Mouse (Mus musculus): ENCODE data around the gene Zxdc. TPM values are rescaled to one million over a fixed set of nuclear protein-coding genes. Genes with fewer than 3 reads are reported as not detected.

The Zxdc gene
- polyA plus RNA-seq, 1 experiment from 2014 or later = 10.4 TPM

GRCm38 (mm10) chr6:90428380-90428974 lies 59.2 kb downstream of the Zxdc start, which contains the start of gene Cfap100:
Gene Cfap100 (minus strand): TSS chr6:90428797.
- H3K4me1 ChIP-seq (ENCODE audit: control insufficient read depth, insufficient read depth, low read length) = no peaks in the 10 kb centered on the region
- no peak within 1 kb of the TSS for H3K9ac ChIP-seq (replicated peaks; ENCODE audit: low read depth, low read length)
- under 1% methylated on average over 31 of the region's 31 CpGs for WGBS
- H3K27me3 ChIP-seq (ENCODE audit: control insufficient read depth, insufficient read depth, low read length) = peaks cover 6% of the 10 kb centered on the region; the same call in 1 of the 2 replicates
- no peaks in the 10 kb centered on the region for H3K36me3 ChIP-seq (ENCODE audit: control insufficient read depth, insufficient read depth, low read length)
- H3K9me3 ChIP-seq (ENCODE audit: control insufficient read depth, low read depth, low read length) = no peaks in the 10 kb centered on the region
- 0 out of 2 replicates have a peak within 1 kb of the TSS, but pooled peaks have one; percentile 15 for H3K27ac ChIP-seq (ENCODE audit: low read length)
- H3K4me2 ChIP-seq (replicated peaks; ENCODE audit: low read depth, low read length) = peak within 1 kb of the TSS; percentile 85
- peak within 1 kb of the TSS; percentile 39 for H3K4me3 ChIP-seq (ENCODE audit: low read depth, low read length)
- ATAC-seq (ENCODE audit: insufficient number of reproducible peaks, insufficient read depth, low FRiP score, low read depth) = peak; percentile 86; the same call in 1 of the 2 replicates

GRCm38 (mm10) chr6:90429911-90430310 lies 60.6 kb downstream of the Zxdc start:
- WGBS = 74% methylated on average over 14 of the region's 14 CpGs
- H3K27me3 ChIP-seq (ENCODE audit: control insufficient read depth, insufficient read depth, low read length) = peaks cover 6% of the 10 kb centered on the region; the same call in 1 of the 2 replicates

GRCm38 (mm10) chr6:90431487-90431886 lies 62.2 kb downstream of the Zxdc start:
- Histone ChIP-seq H3K4me1 (ENCODE audit: control insufficient read depth, insufficient read depth, low read length) (no peaks in the 10 kb centered on the region), H3K27ac (ENCODE audit: low read length) (no peak overlapping the region), H3K36me3 (ENCODE audit: control insufficient read depth, insufficient read depth, low read length) (no peaks in the 10 kb centered on the region), H3K4me3 (ENCODE audit: low read depth, low read length) (no peak overlapping the region), H3K9me3 (ENCODE audit: control insufficient read depth, low read depth, low read length) (no peaks in the 10 kb centered on the region), H3K27me3 (ENCODE audit: control insufficient read depth, insufficient read depth, low read length) (peaks cover 6% of the 10 kb centered on the region; the same call in 1 of the 2 replicates), H3K9ac (replicated peaks; ENCODE audit: low read depth, low read length) (no peak overlapping the region), H3K4me2 (replicated peaks; ENCODE audit: low read depth, low read length) (no peak overlapping the region)
- 75% methylated on average over 2 of the region's 2 CpGs for WGBS
- ATAC-seq (ENCODE audit: insufficient number of reproducible peaks, insufficient read depth, low FRiP score, low read depth) = no peak

More at GRCm38 (mm10) chr6:90429911-90430310, 60.6 kb downstream of the Zxdc start:
- no peak overlapping the region for H3K4me3 ChIP-seq (ENCODE audit: low read depth, low read length)
- no peak overlapping the region for H3K27ac ChIP-seq (ENCODE audit: low read length)
- H3K9ac ChIP-seq (replicated peaks; ENCODE audit: low read depth, low read length) = no peak overlapping the region
- no peaks in the 10 kb centered on the region for H3K9me3 ChIP-seq (ENCODE audit: control insufficient read depth, low read depth, low read length)
- H3K4me1 ChIP-seq (ENCODE audit: control insufficient read depth, insufficient read depth, low read length) = no peaks in the 10 kb centered on the region
- no peaks in the 10 kb centered on the region for H3K36me3 ChIP-seq (ENCODE audit: control insufficient read depth, insufficient read depth, low read length)
- ATAC-seq (ENCODE audit: insufficient number of reproducible peaks, insufficient read depth, low FRiP score, low read depth) = no peak
- no peak overlapping the region for H3K4me2 ChIP-seq (replicated peaks; ENCODE audit: low read depth, low read length)

GRCm38 (mm10) chr6:90434687-90435086 lies 65.4 kb downstream of the Zxdc start:
- H3K9me3 ChIP-seq (ENCODE audit: control insufficient read depth, low read depth, low read length) = no peaks in the 10 kb centered on the region
- H3K4me1 ChIP-seq (ENCODE audit: control insufficient read depth, insufficient read depth, low read length) = no peaks in the 10 kb centered on the region
- no peak overlapping the region for H3K4me3 ChIP-seq (ENCODE audit: low read depth, low read length)
- H3K36me3 ChIP-seq (ENCODE audit: control insufficient read depth, insufficient read depth, low read length) = no peaks in the 10 kb centered on the region
- H3K4me2 ChIP-seq (replicated peaks; ENCODE audit: low read depth, low read length) = no peak overlapping the region
- no peaks in the 10 kb centered on the region for H3K27me3 ChIP-seq (ENCODE audit: control insufficient read depth, insufficient read depth, low read length)
- no peak overlapping the region for H3K27ac ChIP-seq (ENCODE audit: low read length)
- WGBS = 64% methylated on average over 3 of the region's 3 CpGs
- peak; percentile 33; the same call in 1 of the 2 replicates for ATAC-seq (ENCODE audit: insufficient number of reproducible peaks, insufficient read depth, low FRiP score, low read depth)
- no peak overlapping the region for H3K9ac ChIP-seq (replicated peaks; ENCODE audit: low read depth, low read length)

GRCm38 (mm10) chr6:90435195-90435618 lies 65.9 kb downstream of the Zxdc start:
- Histone ChIP-seq H3K9me3 (ENCODE audit: control insufficient read depth, low read depth, low read length) (no peaks in the 10 kb centered on the region), H3K4me2 (replicated peaks; ENCODE audit: low read depth, low read length) (no peak overlapping the region), H3K4me3 (ENCODE audit: low read depth, low read length) (no peak overlapping the region), H3K9ac (replicated peaks; ENCODE audit: low read depth, low read length) (no peak overlapping the region), H3K27ac (ENCODE audit: low read length) (no peak overlapping the region), H3K4me1 (ENCODE audit: control insufficient read depth, insufficient read depth, low read length) (no peaks in the 10 kb centered on the region), H3K27me3 (ENCODE audit: control insufficient read depth, insufficient read depth, low read length) (no peaks in the 10 kb centered on the region), H3K36me3 (ENCODE audit: control insufficient read depth, insufficient read depth, low read length) (no peaks in the 10 kb centered on the region)
- peak; percentile 84 for ATAC-seq (ENCODE audit: insufficient number of reproducible peaks, insufficient read depth, low FRiP score, low read depth)
- 18% methylated on average over 11 of the region's 11 CpGs for WGBS

GRCm38 (mm10) chr6:90436192-90436907 lies 67.1 kb downstream of the Zxdc start:
- Histone ChIP-seq H3K36me3 (ENCODE audit: control insufficient read depth, insufficient read depth, low read length) (no peaks in the 10 kb centered on the region), H3K27ac (ENCODE audit: low read length) (no peak overlapping the region), H3K9me3 (ENCODE audit: control insufficient read depth, low read depth, low read length) (no peaks in the 10 kb centered on the region), H3K27me3 (ENCODE audit: control insufficient read depth, insufficient read depth, low read length) (no peaks in the 10 kb centered on the region), H3K4me1 (ENCODE audit: control insufficient read depth, insufficient read depth, low read length) (no peaks in the 10 kb centered on the region), H3K4me3 (ENCODE audit: low read depth, low read length) (no peak overlapping the region), H3K4me2 (replicated peaks; ENCODE audit: low read depth, low read length) (no peak overlapping the region), H3K9ac (replicated peaks; ENCODE audit: low read depth, low read length) (no peak overlapping the region)
- 84% methylated on average over 10 of the region's 10 CpGs for WGBS
- no peak for ATAC-seq (ENCODE audit: insufficient number of reproducible peaks, insufficient read depth, low FRiP score, low read depth)

- Histone ChIP-seq H3K9ac (replicated peaks; ENCODE audit: low read depth, low read length) (no peak overlapping the region), H3K36me3 (ENCODE audit: control insufficient read depth, insufficient read depth, low read length) (no peaks in the 10 kb centered on the region), H3K4me1 (ENCODE audit: control insufficient read depth, insufficient read depth, low read length) (no peaks in the 10 kb centered on the region), H3K27me3 (ENCODE audit: control insufficient read depth, insufficient read depth, low read length) (no peaks in the 10 kb centered on the region), H3K4me3 (ENCODE audit: low read depth, low read length) (no peak overlapping the region), H3K9me3 (ENCODE audit: control insufficient read depth, low read depth, low read length) (no peaks in the 10 kb centered on the region), H3K27ac (ENCODE audit: low read length) (no peak overlapping the region), H3K4me2 (replicated peaks; ENCODE audit: low read depth, low read length) (no peak overlapping the region)
- 92% methylated on average over 3 of the region's 3 CpGs for WGBS
- ATAC-seq (ENCODE audit: insufficient number of reproducible peaks, insufficient read depth, low FRiP score, low read depth) = no peak
Observed at GRCm38 (mm10) chr6:90437041-90437440, 67.7 kb downstream of the Zxdc start.

GRCm38 (mm10) chr6:90446883-90447282 lies 77.6 kb downstream of the Zxdc start:
- no peaks in the 10 kb centered on the region for H3K36me3 ChIP-seq (ENCODE audit: control insufficient read depth, insufficient read depth, low read length)
- H3K27ac ChIP-seq (ENCODE audit: low read length) = no peak overlapping the region
- H3K9ac ChIP-seq (replicated peaks; ENCODE audit: low read depth, low read length) = no peak overlapping the region
- no peak overlapping the region for H3K4me2 ChIP-seq (replicated peaks; ENCODE audit: low read depth, low read length)
- H3K27me3 ChIP-seq (ENCODE audit: control insufficient read depth, insufficient read depth, low read length) = no peaks in the 10 kb centered on the region
- ATAC-seq (ENCODE audit: insufficient number of reproducible peaks, insufficient read depth, low FRiP score, low read depth) = 0 out of 2 replicates have a peak, but pooled peaks have one; percentile 28
- H3K4me3 ChIP-seq (ENCODE audit: low read depth, low read length) = no peak overlapping the region
- 54% methylated on average over 4 of the region's 4 CpGs for WGBS
- no peaks in the 10 kb centered on the region for H3K4me1 ChIP-seq (ENCODE audit: control insufficient read depth, insufficient read depth, low read length)
- H3K9me3 ChIP-seq (ENCODE audit: control insufficient read depth, low read depth, low read length) = no peaks in the 10 kb centered on the region
